Mouse (Mus musculus) thymus, adult 2 months (tissue): Measurements from ENCODE around the gene Hcfc1.

Experiments
- CTCF ChIP-seq: fragments of 200-500 bp; IDR thresholded peaks from 2 replicates; pipeline ENCODE4 v1.5.1; 2012; ENCODE audit warnings: mild to moderate bottlenecking, control low read depth, low read length, moderate library complexity, borderline replicate concordance; ENCODE audit not compliant: control insufficient read depth, poor library complexity, insufficient read depth; ENCODE audit errors: extremely low read depth
- POLR2A ChIP-seq: fragments of 200-500 bp; IDR thresholded peaks from 2 replicates; pipeline ENCODE4 v1.6.1; 2012; ENCODE audit warnings: mild to moderate bottlenecking, low read length, control low read depth, moderate library complexity; ENCODE audit not compliant: control insufficient read depth, poor library complexity, insufficient read depth; ENCODE audit errors: extremely low read depth

- TF ChIP-seq CTCF = no peak
- TF ChIP-seq POLR2A = 0 out of 2 replicates have a peak, but pooled peaks have one; percentile 26
These were observed 1.8 kb downstream of the Hcfc1 start for GRCm38 (mm10) chrX:73964363-73964762.
